Mouse (Mus musculus): Measurements from ENCODE around the gene Enpep. TPM values are rescaled to one million over a fixed set of nuclear protein-coding genes. Genes with fewer than 3 reads are reported as not detected.

Gene Enpep
- polyA plus RNA-seq, 1 experiment = 128 TPM

GRCm38 (mm10) chr3:129313671-129314415 is 18.7 kb downstream of the Enpep start:
- WGBS = 88% methylated on average over 7 of the region's 7 CpGs

GRCm38 (mm10) chr3:129313221-129313620 is 19.3 kb downstream of the Enpep start:
- 75% methylated on average over 2 of the region's 2 CpGs for WGBS
- no peak for DNase-seq (ENCODE audit: low read depth, low spot score)

More at GRCm38 (mm10) chr3:129313671-129314415, 18.7 kb downstream of the Enpep start:
- no peak for DNase-seq (ENCODE audit: low read depth, low spot score)

- 89% methylated on average over 8 of the region's 8 CpGs for WGBS
- no peak for DNase-seq (ENCODE audit: low read depth, low spot score)
Measured at GRCm38 (mm10) chr3:129312511-129312910, 20.0 kb downstream of the Enpep start.

- DNase-seq (ENCODE audit: low read depth, low spot score) = no peak
- 80% methylated on average over 8 of the region's 8 CpGs for WGBS
Measured at GRCm38 (mm10) chr3:129311951-129312350, 20.6 kb downstream of the Enpep start.

- 38% methylated on average over 5 of the region's 5 CpGs for WGBS
- DNase-seq (ENCODE audit: low read depth, low spot score) = no peak
Measured at GRCm38 (mm10) chr3:129309926-129310325, 22.6 kb downstream of the Enpep start.

- WGBS = 66% methylated on average over 9 of the region's 9 CpGs
- no peak for DNase-seq (ENCODE audit: low read depth, low spot score)
Measured at GRCm38 (mm10) chr3:129308876-129309275, 23.6 kb downstream of the Enpep start.

- WGBS = 34% methylated on average over 10 of the region's 10 CpGs
- peak; percentile 31 for DNase-seq (ENCODE audit: low read depth, low spot score)
Measured at GRCm38 (mm10) chr3:129308102-129308752, 24.3 kb downstream of the Enpep start.

GRCm38 (mm10) chr3:129303941-129304340 is 28.6 kb downstream of the Enpep start:
- DNase-seq (ENCODE audit: low read depth, low spot score) = peak; percentile 6
- WGBS = 4% methylated on average over 3 of the region's 3 CpGs

- WGBS = 48% methylated on average over 1 of the region's 1 CpGs
- DNase-seq (ENCODE audit: low read depth, low spot score) = peak; percentile 28
Measured at GRCm38 (mm10) chr3:129299874-129300273, 32.6 kb downstream of the Enpep start.

- DNase-seq (ENCODE audit: low read depth, low spot score) = no peak
- whole genome bisulfite sequencing = 68% methylated on average over 8 of the region's 8 CpGs
Measured at GRCm38 (mm10) chr3:129298606-129299005, 33.9 kb downstream of the Enpep start.

- DNase-seq (ENCODE audit: low read depth, low spot score) = no peak
Measured at GRCm38 (mm10) chr3:129296994-129297393, 35.5 kb downstream of the Enpep start.

GRCm38 (mm10) chr3:129295883-129296282 is 36.6 kb downstream of the Enpep start:
- WGBS = 84% methylated on average over 2 of the region's 2 CpGs
- no peak for DNase-seq (ENCODE audit: low read depth, low spot score)

More at GRCm38 (mm10) chr3:129296994-129297393, 35.5 kb downstream of the Enpep start:
- WGBS = 22% methylated on average over 5 of the region's 5 CpGs

- DNase-seq (ENCODE audit: low read depth, low spot score) = no peak
- 52% methylated on average over 8 of the region's 8 CpGs for WGBS
Measured at GRCm38 (mm10) chr3:129289536-129289935, 43.0 kb downstream of the Enpep start.

- DNase-seq (ENCODE audit: low read depth, low spot score) = no peak
- WGBS = 22% methylated on average over 8 of the region's 8 CpGs
Measured at GRCm38 (mm10) chr3:129287140-129287539, 45.4 kb downstream of the Enpep start.

- 69% methylated on average over 7 of the region's 7 CpGs for WGBS
- DNase-seq (ENCODE audit: low read depth, low spot score) = no peak
Measured at GRCm38 (mm10) chr3:129286426-129286825, 46.1 kb downstream of the Enpep start.

- WGBS = 75% methylated on average over 5 of the region's 5 CpGs
- no peak for DNase-seq (ENCODE audit: low read depth, low spot score)
Measured at GRCm38 (mm10) chr3:129284326-129284725, 48.2 kb downstream of the Enpep start.

- WGBS = 90% methylated on average over 8 of the region's 8 CpGs
- no peak for DNase-seq (ENCODE audit: low read depth, low spot score)
Measured at GRCm38 (mm10) chr3:129279441-129279840, 53.1 kb downstream of the Enpep start.

- WGBS = 28% methylated on average over 6 of the region's 6 CpGs
- peak; percentile 51 for DNase-seq (ENCODE audit: low read depth, low spot score)
Measured at GRCm38 (mm10) chr3:129273156-129273831, 59.2 kb downstream of the Enpep start.

GRCm38 (mm10) chr3:129270044-129270443 is 62.5 kb downstream of the Enpep start:
- DNase-seq (ENCODE audit: low read depth, low spot score) = no peak
- WGBS = 53% methylated on average over 13 of the region's 13 CpGs

- no peak for DNase-seq (ENCODE audit: low read depth, low spot score)
- whole genome bisulfite sequencing = 96% methylated on average over 12 of the region's 12 CpGs
Measured at GRCm38 (mm10) chr3:129268886-129269683, 63.4 kb downstream of the Enpep start.
